Mouse (Mus musculus) heart, adult 2 months (tissue): ENCODE data around the gene Adgrb3. TPM values are rescaled to one million over a fixed set of nuclear protein-coding genes. Genes with fewer than 3 reads are reported as not detected.
A peak's percentile ranks its signal among the peaks of the same experiment; 100 is the strongest.

ENCODE experiments used
- DNase-seq, 2 experiments: peaks; one replicate each; pipeline ENCODE4 v3.0.0; 2021
- H3K27ac ChIP-seq: fragments of 200-600 bp; 2 replicates; pipeline ENCODE4 v1.8.1; 2022
- H3K27me3 ChIP-seq: fragments of 200-500 bp; 2 replicates; pipeline ENCODE4 v1.6.1; 2012; ENCODE audit warnings: mild to moderate bottlenecking, low read length, inconsistent platforms, mixed read lengths; ENCODE audit not compliant: control insufficient read depth, insufficient read depth
- H3K36me3 ChIP-seq: fragments of 200-500 bp; 2 replicates; pipeline ENCODE4 v1.6.1; 2012; ENCODE audit warnings: low read length, inconsistent platforms; ENCODE audit not compliant: control insufficient read depth, insufficient read depth
- H3K4me1 ChIP-seq: fragments of 200-500 bp; 2 replicates; pipeline ENCODE4 v1.6.1; 2011; ENCODE audit warnings: low read length; ENCODE audit not compliant: control insufficient read depth, insufficient read depth
- H3K4me3 ChIP-seq: fragments of 200-600 bp; 2 replicates; pipeline ENCODE4 v1.8.1; 2022
- H3K79me2 ChIP-seq: fragments of 200-500 bp; replicated peaks from 2 replicates; pipeline ENCODE4 v1.6.1; 2012; ENCODE audit warnings: mild to moderate bottlenecking, inconsistent platforms, low read length, moderate library complexity, mixed read lengths; ENCODE audit not compliant: control insufficient read depth, insufficient read depth
- H3K9ac ChIP-seq: fragments of 200-500 bp; 2 replicates; pipeline ENCODE4 v1.6.1; 2012; ENCODE audit warnings: low read depth, mild to moderate bottlenecking, control low read depth, inconsistent platforms, low read length, mixed read lengths
- CTCF ChIP-seq: fragments of 200-600 bp; IDR thresholded peaks from 2 replicates; pipeline ENCODE4 v1.8.1; 2022; ENCODE audit warnings: antibody characterized with exemption, mild to moderate bottlenecking, moderate library complexity
- EP300 ChIP-seq: fragments of 200-500 bp; IDR thresholded peaks from 2 replicates; pipeline ENCODE4 v1.6.1; 2011; ENCODE audit warnings: low read depth, low read length, control low read depth; ENCODE audit not compliant: insufficient read depth
- POLR2A ChIP-seq: fragments of 200-500 bp; IDR thresholded peaks from 2 replicates; pipeline ENCODE4 v1.6.1; 2011; ENCODE audit warnings: mild to moderate bottlenecking, low read depth, low read length, control low read depth; ENCODE audit not compliant: insufficient read depth
- WGBS: fragments of 180-500 bp; shearing (Covaris S2); methylation state at CpG from one replicate; pipeline ENCODE4 v1.1.7; 2018; 5-methylcytosine and 5-hydroxymethylcytosine counted together
- intact Hi-C: fragments of 180-260 bp; cut with DNase I; formaldehyde crosslinking; loops from one replicate; pipeline ENCODE4 v1.15.1; 2025
- polyA plus RNA-seq: library from polyadenylated mRNA; depleted of rRNA; stranded (reverse); fragments of >200 nt; gene quantifications from 2 replicates; pipeline ENCODE4 v1.2.3, GENCODE M21; 2012
- total RNA-seq, 2 experiments: library from RNA; stranded (reverse); gene quantifications; 2 replicates each; pipeline ENCODE4 v1.2.3; 2021

The Adgrb3 gene
- total and polyA plus RNA-seq, 3 experiments = not detected

- no peak overlapping the region for H3K4me3 ChIP-seq
- no peaks in the 10 kb centered on the region for H3K27me3 ChIP-seq
- TF ChIP-seq CTCF (no peak), EP300 (no peak), POLR2A (no peak)
- H3K79me2 ChIP-seq = no peaks in the 10 kb centered on the region
- no peak overlapping the region for H3K27ac ChIP-seq
- H3K4me1 ChIP-seq = no peaks in the 10 kb centered on the region
- no peak for DNase-seq
- H3K9ac ChIP-seq = no peak overlapping the region
- intact Hi-C loops = no loop called here
- H3K36me3 ChIP-seq = no peaks in the 10 kb centered on the region
- 65% methylated on average over 6 of the region's 6 CpGs for WGBS
Measured at GRCm38 (mm10) chr1:25106679-25107078, 722.8 kb downstream of the Adgrb3 start.

DNA sequence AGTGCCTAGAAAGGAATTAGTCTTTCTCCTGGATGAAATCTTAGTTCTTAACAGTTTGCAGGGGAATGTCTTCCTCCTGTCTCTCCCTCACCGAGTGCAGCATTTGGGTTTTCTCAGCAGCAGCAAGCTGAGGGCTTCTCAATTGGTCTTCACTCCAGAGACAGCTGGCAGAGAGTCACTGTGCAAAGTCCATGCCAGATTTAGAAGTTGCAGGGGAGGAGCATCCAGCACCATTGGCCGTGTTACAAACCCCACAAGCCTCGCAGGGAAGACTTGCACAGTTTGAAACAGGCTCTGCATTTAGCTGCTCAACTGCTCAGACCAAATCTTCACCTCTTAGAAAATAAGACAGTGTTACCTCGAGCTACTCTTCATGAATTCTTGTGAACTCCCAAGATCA, 724.1 kb downstream of the Adgrb3 start:
- no peaks in the 10 kb centered on the region for H3K27me3 ChIP-seq
- no peak overlapping the region for H3K9ac ChIP-seq
- no peak overlapping the region for H3K4me3 ChIP-seq
- TF ChIP-seq CTCF = no peak
- TF ChIP-seq EP300 = no peak
- TF ChIP-seq POLR2A = no peak
- H3K27ac ChIP-seq = no peak overlapping the region
- no peaks in the 10 kb centered on the region for H3K36me3 ChIP-seq
- H3K4me1 ChIP-seq = no peaks in the 10 kb centered on the region
- 14% methylated on average over 4 of the region's 4 CpGs for WGBS
- DNase-seq = peak; percentile 49 to 65
- intact Hi-C loops = no loop called here
- H3K79me2 ChIP-seq = no peaks in the 10 kb centered on the region

DNA sequence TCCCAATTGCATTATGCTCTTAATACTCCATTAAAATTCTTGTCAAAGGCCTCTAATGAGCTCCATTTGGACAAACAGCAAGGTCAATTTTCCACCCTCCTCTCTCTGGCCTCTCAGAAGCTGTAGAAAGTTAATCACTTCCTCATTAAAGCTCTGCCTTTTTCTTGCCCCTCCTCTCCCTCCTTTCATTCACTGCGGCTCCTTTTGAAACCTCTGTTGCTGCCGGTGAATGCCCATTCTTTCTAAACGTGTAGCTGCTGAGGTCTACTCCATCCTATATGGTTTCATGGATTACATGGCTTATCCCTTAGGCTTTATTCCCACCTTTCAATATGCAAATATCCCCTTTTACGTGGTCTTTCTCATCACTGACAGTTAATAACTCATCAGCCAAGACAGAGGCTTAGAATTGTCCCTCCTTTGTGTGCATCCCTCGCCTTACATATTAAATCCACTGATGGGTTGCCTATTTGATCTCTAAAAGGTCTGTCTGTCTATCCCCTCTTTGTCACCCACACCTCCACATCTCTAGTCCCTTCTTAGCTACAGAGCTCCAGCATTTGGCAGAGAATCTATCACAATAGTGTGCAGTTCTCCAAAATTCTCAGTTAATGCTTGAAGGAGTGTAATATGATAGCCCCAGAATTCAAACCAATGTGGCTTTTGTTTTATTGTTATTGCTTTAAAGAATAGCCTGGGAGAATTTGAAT, 741.3 kb downstream of the Adgrb3 start:
- intact Hi-C loops = no loop called here

GRCm38 (mm10) chr1:25085616-25086372, 743.7 kb downstream of the Adgrb3 start:
- Histone ChIP-seq H3K27me3 (no peaks in the 10 kb centered on the region), H3K4me3 (no peak overlapping the region), H3K79me2 (no peaks in the 10 kb centered on the region), H3K27ac (no peak overlapping the region), H3K9ac (no peak overlapping the region), H3K36me3 (no peaks in the 10 kb centered on the region), H3K4me1 (no peaks in the 10 kb centered on the region)
- whole genome bisulfite sequencing = 57% methylated on average over 14 of the region's 14 CpGs
- TF ChIP-seq EP300 (no peak), CTCF (no peak), POLR2A (no peak)
- DNase-seq = no peak
- intact Hi-C loops = no loop called here

More for the DNA sequence above, 741.3 kb downstream of the Adgrb3 start:
- H3K27me3 ChIP-seq = no peaks in the 10 kb centered on the region
- no peak overlapping the region for H3K27ac ChIP-seq
- 58% methylated on average over 5 of the region's 5 CpGs for WGBS
- no peaks in the 10 kb centered on the region for H3K79me2 ChIP-seq
- no peak for DNase-seq
- H3K4me1 ChIP-seq = no peaks in the 10 kb centered on the region
- TF ChIP-seq CTCF = no peak
- no peak for TF ChIP-seq POLR2A
- TF ChIP-seq EP300 = no peak
- H3K36me3 ChIP-seq = no peaks in the 10 kb centered on the region
- no peak overlapping the region for H3K9ac ChIP-seq
- no peak overlapping the region for H3K4me3 ChIP-seq

- H3K4me1 ChIP-seq = no peaks in the 10 kb centered on the region
- 71% methylated on average over 8 of the region's 8 CpGs for WGBS
- H3K4me3 ChIP-seq = no peak overlapping the region
- no peak for TF ChIP-seq POLR2A
- TF ChIP-seq CTCF = no peak
- no peak for TF ChIP-seq EP300
- no peaks in the 10 kb centered on the region for H3K79me2 ChIP-seq
- no peaks in the 10 kb centered on the region for H3K36me3 ChIP-seq
- no peak overlapping the region for H3K9ac ChIP-seq
- intact Hi-C loops = no loop called here
- H3K27me3 ChIP-seq = no peaks in the 10 kb centered on the region
- H3K27ac ChIP-seq = no peak overlapping the region
- DNase-seq = no peak
Measured at GRCm38 (mm10) chr1:25082377-25082776, 747.1 kb downstream of the Adgrb3 start.

GRCm38 (mm10) chr1:25081265-25081849, 748.1 kb downstream of the Adgrb3 start:
- H3K27me3 ChIP-seq = no peaks in the 10 kb centered on the region
- no peaks in the 10 kb centered on the region for H3K79me2 ChIP-seq
- no peak overlapping the region for H3K27ac ChIP-seq
- 66% methylated on average over 4 of the region's 4 CpGs for WGBS
- TF ChIP-seq EP300 (no peak), POLR2A (no peak), CTCF (no peak)
- DNase-seq = no peak
- intact Hi-C loops = no loop called here
- H3K36me3 ChIP-seq = no peaks in the 10 kb centered on the region
- no peaks in the 10 kb centered on the region for H3K4me1 ChIP-seq
- H3K9ac ChIP-seq = no peak overlapping the region
- no peak overlapping the region for H3K4me3 ChIP-seq
